Mouse (Mus musculus) frontal cortex, postnatal 36 days (tissue): Measurements from ENCODE around the gene Jade3.
"Not testable (repeated sequence)": the region's sequence is repeated elsewhere in the genome, so short reads cannot be mapped to it uniquely, and the experiment has no call there.

ENCODE experiments used
- DNase-seq, 2 experiments: peaks; one replicate each; pipeline ENCODE4 v3.0.0; 2022; ENCODE audit warnings: low spot score in 2 of 2

Gene Jade3

DNA sequence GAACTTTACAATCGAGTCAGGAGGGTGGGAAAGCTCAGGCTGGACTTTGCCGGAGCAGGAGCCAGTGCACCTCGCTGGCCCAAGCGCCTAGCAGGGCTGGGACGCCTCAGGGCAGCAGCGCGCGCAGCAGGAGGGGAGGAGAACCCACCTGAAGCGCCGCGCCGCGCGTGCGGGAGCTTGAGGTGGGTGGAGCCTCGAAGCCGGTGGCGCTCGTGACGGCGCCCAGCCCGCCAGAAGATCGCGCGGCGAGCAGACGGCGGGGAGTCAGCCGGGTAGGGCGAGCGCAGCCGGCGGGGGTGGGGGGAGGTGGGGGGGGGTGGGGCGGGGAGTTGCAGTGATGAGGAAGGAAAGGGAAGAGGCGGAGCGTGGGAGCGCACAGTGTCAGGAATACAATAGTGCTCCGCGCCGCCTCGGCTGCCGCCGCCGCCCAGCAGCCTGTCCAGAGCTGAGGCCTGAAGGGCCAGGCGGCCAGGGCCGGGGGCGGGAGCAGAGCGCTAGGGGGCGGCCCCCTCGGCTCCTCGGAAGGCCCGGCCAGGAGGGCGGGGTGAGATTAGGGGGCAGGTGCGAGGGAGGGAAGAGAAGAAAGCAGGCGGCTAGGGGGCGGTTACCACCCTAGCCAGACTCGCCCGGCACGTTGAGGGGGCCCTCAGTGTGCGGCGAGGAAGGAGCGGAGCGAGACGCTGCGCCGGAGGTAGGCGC, at the start of gene Jade3:
Jade3 (plus strand) TSS at position 549 of the 699 bp plus-strand sequence.
- DNase-seq: peak; percentile 41 to 51

DNA sequence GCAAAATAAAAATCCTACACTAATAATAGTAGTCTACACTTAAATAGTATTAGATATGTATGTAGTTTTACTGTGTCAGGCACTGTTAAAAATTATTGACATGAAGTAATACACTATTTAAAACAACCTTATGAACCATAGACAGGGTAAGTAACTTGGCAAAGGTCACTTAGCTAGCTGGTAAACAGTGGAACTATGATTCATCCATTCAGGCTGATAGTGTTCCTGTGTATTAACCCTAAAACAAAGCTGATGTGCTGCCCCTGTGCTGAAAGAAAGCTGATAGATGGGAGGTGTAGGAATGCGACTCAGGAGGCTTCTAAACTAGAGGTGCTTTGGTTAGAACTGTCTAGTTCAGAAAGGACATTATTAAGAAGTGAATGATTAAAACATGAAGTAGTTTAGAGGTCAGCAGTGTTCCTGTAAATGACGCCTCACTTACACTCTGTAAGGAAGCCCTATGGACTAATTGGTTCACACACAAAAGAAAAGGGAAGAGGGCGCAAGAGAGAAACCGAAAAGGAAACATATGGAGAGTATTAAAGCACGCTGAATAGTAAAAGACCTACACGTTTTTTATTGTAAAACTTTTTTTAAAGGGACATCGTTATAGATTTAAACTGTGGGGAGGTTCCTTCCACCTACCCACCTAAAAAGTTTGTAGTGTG, 46.0 kb upstream of the Jade3 start:
- DNase-seq: no peak

DNA sequence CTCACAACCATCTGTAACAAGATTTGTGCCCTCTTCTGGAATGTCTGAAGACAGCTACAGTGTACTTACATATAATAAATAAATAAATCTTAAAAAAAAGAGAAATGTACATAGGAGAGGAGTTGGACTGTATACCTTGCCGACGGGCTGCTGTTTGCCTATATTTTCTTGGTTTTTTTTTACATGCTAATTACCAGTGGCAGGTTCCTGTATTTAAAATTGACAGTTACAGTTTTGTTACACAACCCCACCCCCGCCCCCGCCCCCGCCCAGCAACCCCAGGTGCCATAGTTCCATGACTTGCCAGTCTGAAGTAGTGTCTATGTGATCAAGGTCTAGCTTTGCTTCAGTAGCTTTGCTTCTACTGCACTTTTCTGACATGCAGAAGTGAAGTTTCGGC, 43.2 kb upstream of the Jade3 start:
- DNase-seq: no peak

DNA sequence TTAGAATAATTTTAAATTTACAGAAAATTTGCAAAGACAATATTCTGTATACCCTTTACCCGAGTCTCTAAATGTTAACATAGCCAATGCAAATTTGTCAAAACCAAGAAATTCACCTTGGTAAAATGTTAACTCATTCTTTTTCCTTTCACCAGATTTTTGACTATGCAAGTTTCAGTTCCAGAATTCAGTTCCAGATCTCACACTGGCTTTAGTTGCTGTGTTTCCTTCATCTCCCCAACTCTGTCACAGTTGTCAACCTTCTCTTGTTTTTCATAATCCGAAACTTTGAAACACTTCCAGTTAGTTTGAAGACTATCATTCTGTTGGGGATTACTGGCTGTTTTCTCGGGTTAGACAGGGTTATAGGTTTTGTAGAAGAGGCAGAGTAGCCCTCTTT, 38.5 kb upstream of the Jade3 start:
- DNase-seq: no peak

DNA sequence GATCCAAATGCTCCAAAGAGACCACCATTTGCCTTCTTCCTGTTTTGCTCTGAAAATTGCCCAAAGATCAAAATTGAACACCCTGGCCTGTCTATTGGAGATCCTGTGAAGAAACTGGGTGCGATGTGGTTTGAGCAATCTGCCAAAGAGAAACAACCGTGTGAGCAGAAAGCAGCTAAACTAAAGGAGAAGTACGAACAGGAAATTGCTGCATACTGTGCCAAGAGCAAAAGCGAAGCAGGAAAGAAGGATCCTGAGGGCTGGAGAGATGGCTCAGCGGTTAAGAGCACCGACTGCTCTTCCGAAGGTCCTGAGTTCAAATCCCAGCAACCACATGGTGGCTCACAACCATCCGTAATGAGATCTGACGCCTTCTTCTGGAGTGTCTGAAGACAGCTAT, 33.5 kb upstream of the Jade3 start:
- DNase-seq: not testable (repeated sequence)

DNA sequence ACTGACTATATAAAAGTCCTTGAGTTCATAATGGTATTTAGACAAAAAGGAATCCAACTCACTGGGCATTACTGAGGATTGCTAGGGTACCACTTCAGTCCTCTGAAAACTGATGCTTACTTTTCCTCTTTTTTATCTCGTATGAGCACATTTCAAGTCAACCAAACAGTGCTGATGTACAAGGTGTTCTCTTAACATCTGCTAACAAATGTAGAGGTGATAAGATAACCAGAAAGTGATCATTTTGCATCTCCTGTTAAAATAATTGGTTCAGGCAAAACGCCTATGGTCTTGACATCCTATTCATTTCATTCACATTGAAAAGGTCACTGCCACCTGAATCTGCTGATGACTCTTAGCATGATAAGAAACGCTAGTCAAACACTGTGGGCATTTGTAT, 32.5 kb upstream of the Jade3 start:
- no peak for DNase-seq

DNA sequence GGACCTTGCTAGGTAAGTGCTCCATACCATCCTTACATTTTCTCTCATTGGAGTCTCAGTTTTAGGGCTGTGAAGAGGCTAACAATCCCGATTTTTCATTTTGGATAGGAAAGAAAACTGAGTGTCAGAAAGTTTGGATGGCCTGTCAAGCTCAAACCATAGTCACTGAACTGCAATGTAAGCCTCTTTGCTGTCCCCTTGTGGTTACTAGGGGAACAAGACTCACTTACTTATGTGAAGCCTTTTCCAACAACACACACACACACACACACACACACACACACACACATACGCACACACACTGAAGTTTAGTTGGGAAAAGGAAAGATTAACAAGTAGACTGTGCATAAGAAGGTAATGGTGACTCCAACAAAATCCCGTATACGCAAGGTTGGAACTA, 21.4 kb upstream of the Jade3 start:
- DNase-seq: no peak

DNA sequence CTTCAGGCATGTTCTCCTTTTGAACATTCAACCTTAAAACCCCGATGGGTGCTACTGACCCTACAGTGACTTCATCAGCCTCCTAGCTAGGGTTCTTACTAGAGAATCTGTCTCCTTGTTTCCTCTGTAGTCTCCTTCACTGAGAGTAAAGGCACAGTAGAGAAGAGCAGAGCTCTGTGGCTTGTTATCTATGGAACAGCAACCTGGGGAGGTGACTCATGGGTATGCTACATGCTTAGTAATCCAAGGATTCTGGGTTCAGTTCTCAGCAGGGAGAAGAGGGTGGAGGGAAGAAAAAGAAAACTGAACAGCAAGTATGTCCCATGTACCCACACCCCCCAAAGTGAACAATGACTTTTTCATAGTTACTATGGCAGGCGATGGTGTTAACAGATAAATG, 18.6 kb upstream of the Jade3 start:
- DNase-seq: no peak

DNA sequence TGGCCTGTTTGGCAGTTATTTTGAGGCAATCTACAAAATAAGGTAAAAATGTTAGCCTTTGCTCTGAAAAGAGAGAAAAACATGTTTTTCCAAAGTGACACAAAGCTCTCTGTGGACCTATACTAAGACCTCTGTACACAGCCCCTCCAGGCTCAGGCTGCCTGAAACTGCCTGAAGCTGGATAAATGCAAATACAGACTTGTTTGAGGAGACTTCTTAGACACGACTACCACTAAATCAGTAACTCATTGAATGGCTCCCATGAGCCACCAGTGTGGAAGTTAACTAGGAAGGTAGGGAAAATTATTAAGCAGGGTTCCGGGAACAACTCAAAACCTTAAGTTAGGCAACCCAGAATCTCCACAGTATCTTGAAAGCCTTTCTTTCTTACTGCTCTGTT, 17.8 kb upstream of the Jade3 start:
- DNase-seq: no peak

DNA sequence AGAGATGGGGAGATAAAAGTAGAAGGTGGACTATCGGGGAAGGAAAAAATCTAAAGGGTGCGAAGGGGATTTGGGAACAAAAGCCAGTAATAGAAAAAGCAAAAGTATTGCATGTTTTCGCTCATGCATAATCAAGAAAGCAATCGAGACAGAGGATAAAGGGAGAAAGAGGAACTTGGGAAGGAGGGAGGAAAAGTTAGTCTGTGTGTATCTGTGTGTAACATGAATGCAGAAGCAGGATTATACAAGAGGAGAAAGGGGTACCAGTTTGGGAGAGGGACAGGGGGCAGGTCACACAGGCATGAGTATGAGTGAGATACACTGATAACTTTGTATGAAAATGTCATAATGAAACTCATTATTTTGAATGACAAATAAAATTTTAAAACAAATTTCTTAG, 14.1 kb upstream of the Jade3 start:
- no peak for DNase-seq

DNA sequence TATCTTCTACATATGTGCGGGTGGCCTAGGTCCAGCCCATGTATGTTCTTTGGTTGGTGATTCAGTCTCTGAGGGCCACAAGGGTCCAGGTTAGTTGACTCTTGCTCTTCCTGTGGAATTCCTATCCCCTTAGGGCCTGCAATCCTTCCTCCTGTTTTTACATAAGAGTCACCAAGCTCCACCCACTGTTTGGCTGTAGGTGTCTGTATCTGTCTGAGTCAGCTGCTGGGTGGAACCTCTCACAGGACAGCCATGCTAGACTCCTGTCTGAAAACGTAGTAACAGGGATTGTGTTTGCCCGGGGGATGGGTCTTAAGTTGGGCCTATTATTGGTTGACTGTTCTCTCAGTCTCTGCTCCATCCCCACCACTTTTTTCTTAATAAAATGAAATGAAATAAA, 13.3 kb upstream of the Jade3 start:
- DNase-seq: no peak

DNA sequence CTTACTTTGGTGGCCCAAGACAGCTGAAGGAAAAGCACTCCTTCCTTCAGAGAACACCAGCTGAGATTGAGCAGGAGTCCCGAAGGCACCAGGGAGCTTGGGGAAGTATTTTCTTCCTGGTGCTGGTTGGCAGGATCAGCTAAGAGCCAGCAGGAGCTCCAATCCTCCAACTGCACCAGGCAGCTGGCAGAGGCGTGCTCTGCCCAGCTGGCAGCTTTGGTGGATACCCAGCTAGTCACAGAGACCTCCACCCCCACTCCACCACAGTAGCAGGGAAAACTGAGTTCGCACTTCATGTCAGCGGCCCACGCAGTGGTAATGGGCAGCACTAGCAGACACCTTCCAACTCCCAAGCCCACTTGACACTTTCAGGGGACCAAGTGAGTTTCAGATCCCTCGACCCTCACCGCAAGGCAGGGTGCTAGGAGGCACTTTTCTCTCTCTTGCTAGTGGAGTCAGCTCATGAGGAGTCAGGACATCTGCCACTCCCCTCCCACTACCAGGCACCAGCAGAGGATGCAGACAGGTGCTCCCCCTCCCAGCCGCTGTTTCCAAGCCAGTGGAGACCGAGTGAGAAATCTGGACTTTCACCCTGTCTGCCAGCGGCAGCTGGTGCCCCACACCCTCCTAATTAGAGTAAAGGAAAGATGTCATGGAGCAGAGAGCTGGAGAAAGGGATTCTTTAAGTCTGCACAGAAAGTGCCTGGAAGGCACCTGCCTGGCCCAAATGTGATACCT, 10.4 kb upstream of the Jade3 start:
- peak; percentile 28 to 50 for DNase-seq

DNA sequence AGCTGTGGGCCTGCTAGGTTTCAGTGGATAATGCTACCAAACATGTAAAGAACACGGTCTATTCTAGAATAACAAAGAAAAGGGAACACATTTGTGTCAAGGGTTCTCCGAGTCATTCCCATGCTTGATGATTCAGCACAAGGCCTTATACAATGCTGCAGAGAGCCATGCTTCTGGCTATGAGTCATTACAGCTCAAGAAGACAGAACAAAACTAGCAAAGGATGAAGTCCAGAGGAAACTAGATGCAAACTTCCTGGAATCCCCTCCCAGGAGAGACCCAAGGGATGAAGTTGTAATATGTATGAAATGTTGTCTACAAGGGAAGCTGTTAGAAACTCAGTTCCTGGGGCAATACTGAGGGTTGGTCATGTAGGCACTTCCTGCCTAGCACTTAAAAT, 7.0 kb upstream of the Jade3 start:
- no peak for DNase-seq

DNA sequence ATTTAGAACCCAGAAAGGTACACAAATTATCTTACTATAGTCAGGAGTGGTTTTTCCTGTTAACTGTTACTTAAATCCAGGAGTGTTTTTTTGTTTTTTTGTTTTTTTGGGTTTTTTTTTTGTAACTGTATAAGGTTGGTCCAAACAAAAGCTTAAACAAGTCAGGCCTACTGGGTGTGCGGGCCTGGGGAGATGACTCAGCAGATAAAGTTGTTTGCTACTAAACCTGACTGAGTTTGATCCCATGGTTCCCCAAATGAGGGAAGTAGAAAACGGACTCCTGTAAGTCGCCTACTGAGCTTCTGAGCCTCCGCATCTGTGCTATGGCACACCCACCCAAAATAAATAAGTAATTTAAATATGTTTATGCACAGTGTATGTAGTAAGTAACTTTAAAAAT, 6.0 kb upstream of the Jade3 start:
- DNase-seq: no peak

DNA sequence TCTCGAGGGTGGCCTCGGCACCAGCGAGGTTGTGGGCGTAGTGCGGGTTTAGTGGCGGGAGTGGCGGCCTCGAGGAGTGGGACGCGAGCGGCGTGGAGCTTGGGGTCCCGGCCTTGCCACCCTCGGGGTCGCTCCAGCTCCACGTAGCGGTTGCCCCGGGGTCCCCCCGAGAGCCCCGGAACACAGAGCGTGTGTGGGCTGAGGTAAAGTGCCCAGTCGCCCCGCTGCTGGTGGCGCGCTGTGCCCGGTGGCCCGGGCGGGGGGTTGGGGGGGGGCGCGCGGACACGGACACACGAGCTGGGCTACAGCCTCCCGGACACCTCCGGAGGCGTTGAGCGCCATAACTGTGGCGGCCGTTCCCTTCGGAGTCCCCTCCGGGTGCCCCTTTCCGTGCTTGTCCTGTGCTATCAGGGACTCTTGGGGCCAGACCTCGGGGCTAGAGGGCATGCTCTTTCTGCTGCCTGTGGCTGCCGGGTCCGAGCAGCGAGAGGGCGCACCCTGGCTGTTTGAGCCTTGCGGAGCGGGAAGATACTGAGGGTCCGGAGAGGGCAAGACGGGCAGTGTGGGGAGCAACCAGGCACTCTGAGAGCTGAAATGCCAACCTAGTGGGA, 456 bp downstream of the Jade3 start:
- peak in 1 of 2 experiments; percentile 3 for DNase-seq

DNA sequence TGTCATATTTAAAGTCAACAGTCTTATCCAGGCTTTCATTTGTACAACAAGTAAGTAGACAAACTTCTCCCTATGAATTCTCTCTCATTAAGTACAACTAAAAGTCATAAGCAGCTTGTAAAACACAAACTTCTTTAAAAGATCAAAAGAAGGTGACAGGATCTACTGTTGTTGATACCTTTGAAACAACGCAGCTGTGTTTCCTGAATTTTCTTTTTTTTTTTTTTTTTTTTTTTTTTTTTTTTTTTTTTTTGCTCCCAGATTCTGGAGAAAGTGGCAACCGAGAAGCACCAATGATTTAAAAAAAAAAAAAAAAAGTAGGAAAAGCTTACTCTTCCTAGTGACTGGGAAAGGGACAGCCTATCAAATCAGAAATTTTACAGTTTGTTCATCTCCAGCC, 57.7 kb downstream of the Jade3 start:
- DNase-seq: no peak

DNA sequence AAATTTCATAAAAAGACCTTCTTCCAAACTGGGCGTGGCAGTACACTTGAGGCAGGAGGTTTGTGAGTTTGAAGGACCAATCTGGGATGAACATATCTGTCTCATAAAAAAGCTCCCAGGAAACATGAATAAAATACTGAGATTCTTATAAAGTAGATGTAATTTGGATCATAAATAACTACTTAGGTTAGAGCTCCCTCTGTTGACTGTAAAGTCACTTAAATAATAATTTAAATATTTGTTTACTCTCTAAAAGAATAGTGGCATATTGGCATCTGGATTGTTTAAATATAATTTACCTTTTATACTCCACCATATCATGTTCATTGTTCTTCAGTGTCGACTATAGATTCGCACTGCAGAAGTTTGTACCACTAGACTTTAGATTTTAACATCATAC, 72.2 kb downstream of the Jade3 start:
- no peak for DNase-seq

DNA sequence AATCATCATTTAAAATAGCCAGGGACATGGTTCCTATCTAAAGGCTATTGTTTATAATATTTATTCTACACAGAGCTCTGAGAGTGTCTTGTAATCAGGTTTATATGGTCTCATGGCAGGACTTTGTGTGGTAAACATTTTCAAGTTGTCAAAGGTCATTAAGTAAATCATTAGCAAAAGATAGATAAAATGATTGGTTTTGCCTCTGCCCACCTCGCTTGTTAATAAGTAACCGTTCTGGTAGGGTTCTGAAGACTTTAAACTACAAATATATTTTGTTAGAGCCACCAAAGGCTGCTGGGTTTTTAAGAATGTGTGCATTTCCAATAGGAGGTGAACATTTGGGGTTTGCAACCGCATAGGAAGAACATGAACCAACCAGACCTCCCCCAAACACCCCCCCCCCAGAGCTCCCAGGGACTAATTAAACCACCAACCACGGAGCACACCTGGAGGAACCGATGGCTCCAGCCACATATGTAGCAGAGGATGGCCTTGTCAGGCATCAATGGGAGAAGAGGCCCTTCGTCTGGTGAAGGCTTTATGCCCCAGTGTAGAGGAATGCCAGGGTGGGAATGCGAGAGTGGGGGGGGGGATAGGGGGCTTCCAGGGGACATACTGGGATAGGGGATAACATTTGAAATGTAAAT, 94.9 kb downstream of the Jade3 start:
- DNase-seq: no peak

DNA sequence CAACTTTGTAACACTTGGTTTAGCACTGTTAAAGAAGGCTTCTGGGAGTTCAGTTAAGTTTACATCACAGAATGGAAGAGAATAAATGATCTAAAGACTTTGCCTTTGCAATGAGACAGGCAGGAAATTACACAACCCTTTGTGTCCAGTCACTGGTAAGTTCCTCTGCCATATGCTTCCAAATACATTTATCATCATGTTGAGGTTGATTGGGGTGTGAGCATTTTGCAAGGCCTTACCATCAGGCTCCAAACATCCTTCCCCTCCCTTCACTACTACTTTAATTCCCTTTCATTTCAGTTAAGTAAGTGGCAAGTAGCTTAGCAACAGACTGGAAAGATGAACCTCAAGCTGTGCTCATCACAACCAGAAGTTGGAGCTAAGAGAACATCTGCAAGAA, 96.1 kb downstream of the Jade3 start:
- no peak for DNase-seq

DNA sequence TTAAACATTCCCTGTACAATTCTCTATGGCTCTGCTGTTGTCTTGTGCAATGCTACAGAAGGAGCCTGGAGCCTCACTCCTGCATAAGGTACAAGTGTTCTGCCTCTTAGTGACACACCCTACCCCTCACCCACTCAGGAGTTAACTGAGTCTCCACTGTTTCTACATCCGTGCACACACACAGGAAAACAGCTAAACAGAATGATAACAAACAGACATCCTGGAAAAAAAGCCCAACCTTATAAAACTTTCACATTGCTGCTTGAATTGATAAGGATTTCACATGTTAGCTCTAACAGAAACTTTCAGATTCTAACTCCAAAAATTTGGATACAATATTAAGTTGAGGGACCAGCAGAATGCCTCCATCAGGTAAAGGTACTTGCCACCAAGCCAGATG, 107.1 kb downstream of the Jade3 start:
- no peak for DNase-seq

DNA sequence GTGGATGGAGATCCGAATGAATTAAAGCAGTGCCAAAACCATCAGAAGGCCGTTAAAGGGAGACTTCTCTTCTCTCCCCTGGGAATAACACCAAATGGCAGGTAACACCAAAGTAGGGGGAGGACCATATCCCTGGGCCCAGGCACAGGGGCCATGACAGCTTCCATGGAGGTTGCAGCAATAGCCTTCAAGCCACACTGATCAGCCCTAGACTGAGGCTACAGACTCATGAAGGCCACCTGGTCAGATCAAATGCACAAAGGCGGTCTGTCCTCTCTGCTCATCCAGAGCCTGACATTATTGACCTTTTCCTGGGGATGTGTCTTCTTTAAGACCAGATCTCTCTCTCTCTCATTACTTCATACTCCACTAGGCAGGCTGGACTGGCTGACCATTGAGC, 118.4 kb downstream of the Jade3 start:
- DNase-seq: no peak

DNA sequence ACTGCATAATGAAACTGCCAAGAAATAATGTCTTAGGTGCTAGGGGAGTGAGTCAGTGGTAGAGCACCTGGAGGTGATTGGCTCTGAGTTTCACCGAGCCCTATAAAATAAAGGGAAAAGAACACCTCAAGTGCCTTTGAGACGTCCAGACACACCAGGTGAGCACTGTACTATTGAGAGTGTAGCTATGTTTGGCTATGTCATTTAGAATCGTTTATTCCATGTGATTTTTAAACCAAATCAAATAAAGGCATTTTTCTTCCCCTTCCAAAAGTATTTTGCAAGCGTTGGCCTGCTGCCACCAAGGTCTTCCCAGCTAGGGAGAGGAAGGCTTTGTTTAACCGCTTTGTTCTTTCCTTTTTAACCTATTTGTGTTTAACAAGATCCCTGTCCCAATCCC, 122.1 kb downstream of the Jade3 start:
- no peak for DNase-seq
